Mouse (Mus musculus) hindbrain, embryonic 14.5 days (tissue): ENCODE results near the gene Mapk12. TPM values are rescaled to one million over a fixed set of nuclear protein-coding genes. Genes with fewer than 3 reads are reported as not detected.
A peak's percentile ranks its signal among the peaks of the same experiment; 100 is the strongest.

Experiments used
- ATAC-seq: fragments of 200-750 bp; cut with Nextera tagmentation; 2 replicates; pipeline ENCODE4 v1.8.0; 2017; ENCODE audit warnings: moderate number of reproducible peaks, mild to moderate bottlenecking, moderate TSS enrichment, moderate library complexity; ENCODE audit not compliant: low FRiP score
- DNase-seq: peaks from one replicate; pipeline ENCODE4 v3.0.0-alpha.2; 2015; ENCODE audit warnings: low spot score
- H3K27ac ChIP-seq: fragments of 300-500 bp; sonication (generic); 2 replicates; pipeline ENCODE4 v1.5.1; 2014; ENCODE audit warnings: mild to moderate bottlenecking, moderate library complexity
- H3K27me3 ChIP-seq: fragments of 300-500 bp; sonication (generic); 2 replicates; pipeline ENCODE4 v1.6.1; 2014; ENCODE audit warnings: mild to moderate bottlenecking, low read length, mixed read lengths; ENCODE audit not compliant: control insufficient read depth, insufficient read depth
- H3K36me3 ChIP-seq: fragments of 300-500 bp; sonication (generic); replicated peaks from 2 replicates; pipeline ENCODE4 v1.6.1; 2014; ENCODE audit not compliant: control insufficient read depth, insufficient read depth
- H3K4me1 ChIP-seq: fragments of 300-500 bp; sonication (generic); replicated peaks from 2 replicates; pipeline ENCODE4 v1.6.1; 2014; ENCODE audit warnings: antibody characterized with exemption, low read length, mixed read lengths; ENCODE audit not compliant: control insufficient read depth, insufficient read depth
- H3K4me2 ChIP-seq: fragments of 300-500 bp; sonication (generic); replicated peaks from 2 replicates; pipeline ENCODE4 v1.6.1; 2014; ENCODE audit warnings: mild to moderate bottlenecking, moderate library complexity
- H3K4me3 ChIP-seq: fragments of 300-500 bp; sonication (generic); replicated peaks from 2 replicates; pipeline ENCODE4 v1.5.1; 2014; ENCODE audit warnings: mild to moderate bottlenecking, low read length
- H3K9ac ChIP-seq: fragments of 300-500 bp; sonication (generic); 2 replicates; pipeline ENCODE4 v1.6.1; 2014
- H3K9me3 ChIP-seq: fragments of 300-500 bp; sonication (generic); 2 replicates; pipeline ENCODE4 v1.6.1; 2016; ENCODE audit warnings: low read length; ENCODE audit not compliant: control insufficient read depth
- WGBS: fragments of 180-500 bp; shearing (Covaris S2); extraction: QIAGEN DNeasy Blood & Tissue Kit; methylation state at CpG from one replicate; pipeline ENCODE4 v1.1.7; 2014; 5-methylcytosine and 5-hydroxymethylcytosine counted together
- polyA plus RNA-seq: library from polyadenylated mRNA; unstranded; fragments of >200 nt; fragmentation: Nextera tagmentation; extraction: Ambion mirVana; gene quantifications from 2 replicates; pipeline ENCODE4 v1.2.1, GENCODE M21; 2014

Gene Mapk12
- polyA plus RNA-seq, 1 experiment from 2014 or later = 4.0 TPM

DNA sequence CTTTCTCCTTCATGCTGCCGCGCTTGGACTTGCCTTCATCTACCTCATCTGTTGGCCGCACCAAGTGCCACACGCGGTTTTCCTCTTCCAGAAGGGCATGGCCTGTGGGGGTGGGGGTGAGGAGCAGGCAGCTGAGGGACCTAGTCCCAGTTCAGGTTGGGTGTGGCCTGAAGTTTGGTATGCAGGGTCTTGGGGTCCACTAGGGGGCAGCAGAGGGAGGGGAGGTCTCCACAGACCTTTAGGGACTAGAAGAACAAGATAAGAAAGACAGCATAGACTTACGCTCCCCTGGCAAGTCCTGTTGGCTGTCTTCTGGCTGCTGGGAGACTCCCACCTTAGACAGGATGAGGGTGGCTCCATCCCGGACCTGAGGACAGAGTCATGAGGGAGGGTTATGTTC lies 17.5 kb upstream of the Mapk12 start:
- H3K36me3 ChIP-seq = peaks cover 97% of the 10 kb centered on the region
- peak; percentile 24; the same call in 1 of the 2 replicates for ATAC-seq

DNA sequence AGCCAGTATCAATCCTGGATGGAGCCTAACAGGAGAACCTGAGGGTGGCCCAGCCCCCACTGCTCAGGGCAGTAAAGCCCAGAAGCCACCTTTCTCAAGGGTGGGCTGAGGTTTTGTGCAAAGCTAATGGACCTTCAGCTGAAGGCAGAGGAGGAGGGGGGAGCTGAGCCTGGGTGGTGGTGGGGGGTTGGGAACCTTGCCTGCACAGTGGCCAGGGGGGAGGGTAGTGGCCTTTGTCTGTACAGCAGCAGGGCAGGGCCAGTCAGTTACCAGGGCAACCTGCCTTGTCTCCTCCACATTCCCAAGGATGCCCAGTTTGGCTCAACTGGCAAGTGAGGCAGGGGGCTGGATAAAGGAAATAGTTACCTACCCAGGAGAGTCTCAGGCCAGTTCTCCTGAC lies 11.8 kb upstream of the Mapk12 start:
- 0 out of 2 replicates have a peak overlapping the region, but pooled peaks have one; percentile 16 for H3K9ac ChIP-seq
- peak overlapping the region; percentile 67 for H3K27ac ChIP-seq
- no peaks in the 10 kb centered on the region for H3K27me3 ChIP-seq
- H3K36me3 ChIP-seq = peaks cover 41% of the 10 kb centered on the region
- peaks cover 29% of the 10 kb centered on the region for H3K4me1 ChIP-seq
- H3K4me3 ChIP-seq = no peak overlapping the region
- DNase-seq (no peak), ATAC-seq (peak; percentile 35; the same call in 1 of the 2 replicates)
- H3K9me3 ChIP-seq = no peaks in the 10 kb centered on the region
- no peak overlapping the region for H3K4me2 ChIP-seq

More for the DNA sequence above, 17.5 kb upstream of the Mapk12 start:
- DNase-seq = peak; percentile 71
- no peak overlapping the region for H3K4me3 ChIP-seq
- H3K9ac ChIP-seq = no peak overlapping the region
- no peaks in the 10 kb centered on the region for H3K9me3 ChIP-seq
- H3K27me3 ChIP-seq = no peaks in the 10 kb centered on the region
- no peak overlapping the region for H3K4me2 ChIP-seq
- WGBS = 71% methylated on average over 7 of the region's 7 CpGs
- H3K4me1 ChIP-seq = no peaks in the 10 kb centered on the region
- no peak overlapping the region for H3K27ac ChIP-seq

GRCm38 (mm10) chr15:89150041-89150390 lies 9.5 kb upstream of the Mapk12 start:
- Histone ChIP-seq H3K27ac (peak overlapping the region; percentile 90), H3K4me2 (peak overlapping the region; percentile 87), H3K4me1 (peaks cover 45% of the 10 kb centered on the region), H3K9me3 (no peaks in the 10 kb centered on the region), H3K27me3 (no peaks in the 10 kb centered on the region), H3K36me3 (peaks cover 26% of the 10 kb centered on the region), H3K9ac (peak overlapping the region; percentile 88), H3K4me3 (peak overlapping the region; percentile 53)
- ATAC-seq (no peak), DNase-seq (no peak)
- WGBS = 2% methylated on average over 13 of the region's 13 CpGs

GRCm38 (mm10) chr15:89149271-89150040 lies 9.0 kb upstream of the Mapk12 start, which contains the start of gene Mapk11:
TSS of gene Mapk11 (minus strand) at chr15:89149628.
- Histone ChIP-seq H3K9me3 (no peaks in the 10 kb centered on the region), H3K4me3 (peak within 1 kb of the TSS; percentile 53), H3K4me2 (peak within 1 kb of the TSS; percentile 87), H3K36me3 (peaks cover 26% of the 10 kb centered on the region), H3K9ac (peak within 1 kb of the TSS; percentile 88), H3K4me1 (peaks cover 45% of the 10 kb centered on the region), H3K27me3 (no peaks in the 10 kb centered on the region), H3K27ac (peak within 1 kb of the TSS; percentile 90)
- ATAC-seq (peak; percentile 61), DNase-seq (no peak)
- under 1% methylated on average over 44 of the region's 61 CpGs for WGBS

GRCm38 (mm10) chr15:89148496-89149270 lies 8.2 kb upstream of the Mapk12 start:
- Histone ChIP-seq H3K4me1 (peaks cover 45% of the 10 kb centered on the region), H3K27ac (peak overlapping the region; percentile 90), H3K36me3 (peaks cover 26% of the 10 kb centered on the region), H3K4me3 (peak overlapping the region; percentile 53), H3K4me2 (peak overlapping the region; percentile 87), H3K27me3 (no peaks in the 10 kb centered on the region), H3K9me3 (no peaks in the 10 kb centered on the region), H3K9ac (peak overlapping the region; percentile 88)
- DNase-seq (no peak), ATAC-seq (peak; percentile 2; the same call in 1 of the 2 replicates)
- 3% methylated on average over 25 of the region's 25 CpGs for WGBS

DNA sequence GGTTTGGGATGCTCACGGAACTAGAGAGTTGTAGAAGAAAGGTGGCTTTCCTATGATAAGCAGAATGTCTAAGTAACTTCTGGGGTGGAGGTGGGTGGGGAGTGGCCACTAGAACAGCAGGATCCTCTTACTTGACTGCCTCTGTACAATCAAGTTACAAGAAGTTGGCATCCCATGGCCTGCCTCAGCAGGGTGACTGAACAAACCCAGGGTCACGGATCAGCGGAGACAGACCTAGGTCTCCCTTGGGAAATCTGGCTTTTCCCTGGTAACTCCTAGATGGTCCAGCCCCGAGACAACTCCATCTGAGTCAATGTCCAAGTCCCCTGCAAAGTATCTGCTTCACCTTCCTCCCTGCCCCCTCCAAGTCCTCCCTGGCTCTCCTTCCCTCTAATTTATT lies 7.4 kb upstream of the Mapk12 start:
- ATAC-seq (no peak), DNase-seq (no peak)
- peak overlapping the region; percentile 53 for H3K4me3 ChIP-seq
- peak overlapping the region; percentile 88; the same call in 1 of the 2 replicates for H3K9ac ChIP-seq
- no peaks in the 10 kb centered on the region for H3K27me3 ChIP-seq
- H3K9me3 ChIP-seq = no peaks in the 10 kb centered on the region
- 33% methylated on average over 4 of the region's 4 CpGs for WGBS
- H3K27ac ChIP-seq = peak overlapping the region; percentile 77; the same call in 1 of the 2 replicates
- H3K4me2 ChIP-seq = peak overlapping the region; percentile 87
- H3K4me1 ChIP-seq = peaks cover 45% of the 10 kb centered on the region
- H3K36me3 ChIP-seq = peaks cover 30% of the 10 kb centered on the region

DNA sequence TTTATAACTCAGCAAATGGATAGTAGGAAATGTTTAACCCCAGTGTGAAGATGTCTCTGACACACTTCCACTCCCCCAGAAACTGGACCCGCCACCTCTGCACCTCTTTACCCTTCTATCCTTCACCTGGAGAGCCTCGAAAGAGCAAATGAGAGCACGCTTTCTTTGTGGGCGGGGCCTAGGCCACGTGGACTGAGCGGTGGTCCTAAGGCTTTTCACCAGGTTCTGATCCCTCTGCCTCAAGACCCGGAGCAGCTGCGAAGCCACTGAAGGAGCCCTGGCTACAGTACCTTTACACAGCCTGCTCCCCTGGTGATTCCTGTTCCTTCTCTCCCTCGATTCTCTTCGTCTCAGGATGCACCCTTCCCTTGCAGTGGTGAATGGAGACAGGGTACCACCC lies 7.0 kb upstream of the Mapk12 start:
- Histone ChIP-seq H3K4me1 (peaks cover 41% of the 10 kb centered on the region), H3K4me3 (peak overlapping the region; percentile 53), H3K9me3 (no peaks in the 10 kb centered on the region), H3K27ac (peak overlapping the region; percentile 77), H3K36me3 (peaks cover 34% of the 10 kb centered on the region), H3K4me2 (peak overlapping the region; percentile 87), H3K9ac (peak overlapping the region; percentile 88), H3K27me3 (no peaks in the 10 kb centered on the region)
- ATAC-seq (no peak), DNase-seq (no peak)
- WGBS = 24% methylated on average over 10 of the region's 10 CpGs

DNA sequence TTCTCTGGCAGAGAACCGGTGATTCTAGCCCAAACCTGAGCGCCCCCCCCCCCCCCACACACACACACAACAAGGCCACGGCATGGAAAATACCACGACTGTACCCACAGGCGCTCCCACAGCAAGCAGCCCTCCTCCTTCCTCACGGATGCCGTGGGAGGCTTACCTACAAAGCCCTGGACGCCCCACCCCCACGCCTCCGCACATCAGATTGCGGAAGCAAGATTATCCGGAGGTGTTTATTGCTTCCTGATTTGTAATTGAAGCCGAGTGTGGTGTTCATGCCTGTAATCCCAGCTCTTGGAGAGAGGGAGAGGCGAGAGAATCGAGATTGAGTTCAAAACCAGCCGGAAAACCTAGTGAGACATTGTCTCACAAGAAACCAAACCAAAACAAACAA lies 6.5 kb upstream of the Mapk12 start:
- Histone ChIP-seq H3K36me3 (peaks cover 36% of the 10 kb centered on the region), H3K27me3 (no peaks in the 10 kb centered on the region), H3K4me3 (peak overlapping the region; percentile 53), H3K9me3 (no peaks in the 10 kb centered on the region), H3K9ac (peak overlapping the region; percentile 88), H3K4me2 (peak overlapping the region; percentile 87), H3K4me1 (peaks cover 37% of the 10 kb centered on the region), H3K27ac (peak overlapping the region; percentile 77)
- ATAC-seq = peak; percentile 9; the same call in 1 of the 2 replicates
- WGBS = 10% methylated on average over 15 of the region's 16 CpGs
- DNase-seq = no peak

GRCm38 (mm10) chr15:89146537-89146936 lies 6.0 kb upstream of the Mapk12 start:
- ATAC-seq = peak; percentile 18
- Histone ChIP-seq H3K4me1 (peaks cover 36% of the 10 kb centered on the region), H3K9ac (peak overlapping the region; percentile 88), H3K36me3 (peaks cover 36% of the 10 kb centered on the region), H3K4me3 (peak overlapping the region; percentile 53), H3K27ac (peak overlapping the region; percentile 77), H3K4me2 (peak overlapping the region; percentile 87), H3K9me3 (no peaks in the 10 kb centered on the region), H3K27me3 (no peaks in the 10 kb centered on the region)
- no peak for DNase-seq
- WGBS = 2% methylated on average over 27 of the region's 27 CpGs
